ENCODE assay signal across 13 mouse cellular contexts in the genomic region with DNA sequence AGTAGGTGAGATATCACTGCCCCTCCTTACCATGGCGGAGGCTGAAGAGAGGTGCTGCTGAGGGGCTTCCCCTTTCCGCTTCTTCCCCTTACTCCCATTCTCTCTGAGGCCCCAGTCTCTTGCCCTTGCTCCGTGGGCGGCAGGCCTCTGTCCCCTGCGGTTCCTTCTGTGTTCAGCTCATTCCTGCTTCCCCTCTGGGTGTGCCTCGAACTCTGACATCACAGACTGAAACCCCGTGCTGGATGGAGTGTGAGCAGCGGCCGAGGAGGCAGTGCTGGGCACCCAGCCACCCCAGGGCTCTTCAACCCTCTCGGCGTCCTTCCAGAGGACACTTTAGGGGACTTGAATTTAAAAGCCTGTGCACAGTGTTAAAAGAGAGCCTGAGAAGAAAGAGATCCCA.
DNase-seq lines count a peak whose midpoint lies in the region; ATAC-seq and TF ChIP-seq lines count a peak whose summit lies in the region.
"Had no signal": no experiment of that assay in that cellular context is flagged by ENCODE, and none has a peak within 500 bp of the region (broad histone marks: within the 10 kb centered on the region; RNA-seq: fewer than 3 reads in every experiment).

No protein-coding gene starts in this region.

- TF ChIP-seq POLR2A in lung, adult 2 months (IDR thresholded peaks at IDR 0.05; ENCODE audit: borderline replicate concordance, extremely low read depth, low read depth, low read length), result no peak

- 57% methylated on average over 11 of the region's 11 CpGs for WGBS in lung, adult 2 months

- TF ChIP-seq CTCF in lung, adult 2 months (IDR thresholded peaks at IDR 0.05; ENCODE audit: insufficient read depth, low read length), result no peak

- DNase-seq in heart, adult 18-20 months, result peak; percentile 51 to 60
- DNase-seq in heart, adult 8-10 months (ENCODE audit: low spot score), result no peak
- peak; percentile 59 for DNase-seq in lung, adult 2 months
- DNase-seq in urinary bladder, postnatal 14 days (ENCODE audit: low spot score), result no peak
- DNase-seq in ovary, postnatal 14 days (ENCODE audit: low spot score), result no peak
- DNase-seq: kidney, postnatal 10 days; layer of hippocampus, postnatal 36 days had no signal

- ATAC-seq in common myeloid progenitor, adult 5-6 weeks (replicated peaks; ENCODE audit: low read depth, poor library complexity, severe bottlenecking), result peak; percentile 63
- peak; percentile 95 for ATAC-seq in monocyte, adult 5-6 weeks (replicated peaks; ENCODE audit: insufficient number of reproducible peaks, low FRiP score, low TSS enrichment, poor library complexity, severe bottlenecking)
- ATAC-seq: CD4-positive, CD25-positive, alpha-beta regulatory T cell, adult 4 months; Patski had no signal

- H3K4me3 ChIP-seq in lung, adult 2 months (replicated peaks; ENCODE audit: extremely low read depth, low read depth, low read length), result no peak overlapping the region
- H3K4me3 ChIP-seq: hindbrain, embryonic 13.5 days; limb, embryonic 13.5 days had no signal

- peaks cover under 1% of the 10 kb centered on the region; the same call in 1 of the 2 replicates for H3K4me1 ChIP-seq in lung, adult 2 months (ENCODE audit: control insufficient read depth, insufficient read depth, low read length)

Comparison
In these comparisons a context has a peak if more than half of its experiments do, and no peak if none do; other contexts are left out.
1. DNase-seq: peak in heart, adult 18-20 months (2 of 2) and lung, adult 2 months (single experiment); none in heart, adult 8-10 months (single experiment), urinary bladder, postnatal 14 days (single experiment) and ovary, postnatal 14 days (single experiment).